Mouse (Mus musculus) neural tube, embryonic 14.5 days (tissue): ENCODE measurements around the gene Rnf17. TPM values are rescaled to one million over a fixed set of nuclear protein-coding genes. Genes with fewer than 3 reads are reported as not detected.

ENCODE experiments used
- ATAC-seq: fragments of 200-750 bp; cut with Nextera tagmentation; 2 replicates; pipeline ENCODE4 v1.8.0; 2017; ENCODE audit warnings: low read depth, mild to moderate bottlenecking, moderate TSS enrichment, moderate library complexity
- H3K27ac ChIP-seq: fragments of 300-500 bp; sonication (generic); 2 replicates; pipeline ENCODE4 v1.5.1; 2014; ENCODE audit warnings: low read depth, mild to moderate bottlenecking, control low read depth, low read length, moderate library complexity, mixed read lengths
- H3K27me3 ChIP-seq: fragments of 300-500 bp; sonication (generic); 2 replicates; pipeline ENCODE4 v1.6.1; 2014; ENCODE audit warnings: low read length; ENCODE audit not compliant: control insufficient read depth, insufficient read depth
- H3K36me3 ChIP-seq: fragments of 300-500 bp; sonication (generic); 2 replicates; pipeline ENCODE4 v1.6.1; 2014; ENCODE audit warnings: low read length, mixed read lengths; ENCODE audit not compliant: control insufficient read depth, insufficient read depth
- H3K4me1 ChIP-seq: fragments of 300-500 bp; sonication (generic); 2 replicates; pipeline ENCODE4 v1.6.1; 2014; ENCODE audit warnings: low read length; ENCODE audit not compliant: control insufficient read depth, insufficient read depth
- H3K4me2 ChIP-seq: fragments of 300-500 bp; sonication (generic); 2 replicates; pipeline ENCODE4 v1.6.1; 2014; ENCODE audit warnings: mild to moderate bottlenecking, low read depth, low read length, control low read depth
- H3K4me3 ChIP-seq: fragments of 300-500 bp; sonication (generic); 2 replicates; pipeline ENCODE4 v1.5.1; 2014; ENCODE audit warnings: low read depth, low read length, control low read depth, mixed read lengths
- H3K9ac ChIP-seq: fragments of 300-500 bp; sonication (generic); replicated peaks from 2 replicates; pipeline ENCODE4 v1.6.1; 2014; ENCODE audit warnings: low read depth, mild to moderate bottlenecking, control low read depth, low read length, mixed read lengths
- H3K9me3 ChIP-seq: fragments of 300-500 bp; sonication (generic); 2 replicates; pipeline ENCODE4 v1.6.1; 2016; ENCODE audit warnings: low read length; ENCODE audit not compliant: control insufficient read depth
- WGBS: fragments of 180-500 bp; shearing (Covaris S2); extraction: QIAGEN DNeasy Blood & Tissue Kit; methylation state at CpG from one replicate; pipeline ENCODE4 v1.1.7; 2014; 5-methylcytosine and 5-hydroxymethylcytosine counted together
- polyA plus RNA-seq: library from polyadenylated mRNA; unstranded; fragments of >200 nt; fragmentation: Nextera tagmentation; extraction: Ambion mirVana; gene quantifications from 2 replicates; pipeline ENCODE4 v1.2.1, GENCODE M21; 2014

The Rnf17 gene
- polyA plus RNA-seq, 1 experiment from 2014 or later: 1.3 TPM

- H3K36me3 ChIP-seq: no peaks in the 10 kb centered on the region
- no peaks in the 10 kb centered on the region for H3K9me3 ChIP-seq
- peak overlapping the region; percentile 59; the same call in 1 of the 2 replicates for H3K4me3 ChIP-seq
- no peak overlapping the region; the same call in 1 of the 2 replicates for H3K9ac ChIP-seq
- peaks cover 4% of the 10 kb centered on the region for H3K4me1 ChIP-seq
- WGBS: 71% methylated on average over 2 of the region's 2 CpGs
- ATAC-seq: no peak
- H3K27me3 ChIP-seq: no peaks in the 10 kb centered on the region
- H3K4me2 ChIP-seq: peak overlapping the region; percentile 29
- no peak overlapping the region for H3K27ac ChIP-seq
Measured at GRCm38 (mm10) chr14:56572546-56572945, 170.2 kb downstream of the Rnf17 start.

Other genes starting within 250 kb of the Rnf17 start
- not detected in 2 replicates for gene Gzmg, start 243.0 kb upstream of the Rnf17 start, polyA plus RNA-seq
- gene Gzmn, start 228.0 kb upstream of the Rnf17 start, polyA plus RNA-seq: not detected in 2 replicates
- not detected in 2 replicates for gene Gzmf, start 191.2 kb upstream of the Rnf17 start, polyA plus RNA-seq
- gene Gzmc, start 167.9 kb upstream of the Rnf17 start, polyA plus RNA-seq: not detected in 2 replicates
- not detected in 2 replicates for gene Gzmb, start 140.3 kb upstream of the Rnf17 start, polyA plus RNA-seq
- gene Atp12a, start 37.5 kb upstream of the Rnf17 start, polyA plus RNA-seq: 0.13 and 0.22 TPM in 2 replicates
- 5.1 TPM in 2 replicates for gene Cenpj, start 172.8 kb downstream of the Rnf17 start, polyA plus RNA-seq
- gene Parp4, start 173.0 kb downstream of the Rnf17 start, polyA plus RNA-seq: 1.3 TPM in 2 replicates